Mouse (Mus musculus): Measurements from ENCODE around the gene Syndig1. TPM values are rescaled to one million over a fixed set of nuclear protein-coding genes. Genes with fewer than 3 reads are reported as not detected.

The Syndig1 gene
- total and polyA plus RNA-seq, 3 experiments = not detected

GRCm38 (mm10) chr2:150023873-150024339, 194.9 kb downstream of the Syndig1 start:
- no peaks in the 10 kb centered on the region for H3K27me3 ChIP-seq (ENCODE audit: control insufficient read depth in 1 of 2, insufficient read depth in 2 of 2, low read length in 2 of 2)
- no peak overlapping the region for H3K27ac ChIP-seq (ENCODE audit: control insufficient read depth, low read depth, low read length)
- H3K4me1 ChIP-seq (ENCODE audit: control insufficient read depth in 1 of 2, insufficient read depth in 2 of 2, low read length in 2 of 2) = no peaks in the 10 kb centered on the region
- TF ChIP-seq SMC3 (IDR thresholded peaks at IDR 0.05; ENCODE audit: low read depth, low read length) = no peak
- no peak overlapping the region for H3K4me3 ChIP-seq (ENCODE audit: control insufficient read depth in 1 of 2, insufficient read depth in 1 of 2, low read depth in 2 of 2, low read length in 2 of 2)
- DNase-seq (ENCODE audit: low read depth, low spot score) = no peak
- no peaks in the 10 kb centered on the region for H3K36me3 ChIP-seq (ENCODE audit: control insufficient read depth in 1 of 2, insufficient read depth in 2 of 2, low read length in 2 of 2)
- no peak overlapping the region for H3K9ac ChIP-seq (ENCODE audit: control insufficient read depth, low read depth, low read length, poor library complexity, severe bottlenecking)
- H3K9me3 ChIP-seq (replicated peaks; ENCODE audit: insufficient read depth, low read length) = no peaks in the 10 kb centered on the region
- no peaks in the 10 kb centered on the region for H3K79me2 ChIP-seq (ENCODE audit: control insufficient read depth, insufficient read depth, low read length, poor library complexity)

GRCm38 (mm10) chr2:150043531-150043930, 214.5 kb downstream of the Syndig1 start:
- DNase-seq (ENCODE audit: low read depth, low spot score) = no peak
- no peak for TF ChIP-seq UBTF (IDR thresholded peaks at IDR 0.05; ENCODE audit: borderline replicate concordance, insufficient read depth, low read depth, low read length)
- TF ChIP-seq BHLHE40 (IDR thresholded peaks at IDR 0.05; ENCODE audit: borderline replicate concordance, low read depth, low read length) = no peak
- no peak for TF ChIP-seq HCFC1 (IDR thresholded peaks at IDR 0.05; ENCODE audit: low read depth, low read length)
- TF ChIP-seq JUND (IDR thresholded peaks at IDR 0.05; ENCODE audit: low read depth, low read length) = no peak
- no peak for TF ChIP-seq RCOR1 (IDR thresholded peaks at IDR 0.05; ENCODE audit: low read depth, low read length)
- TF ChIP-seq ETS1 (IDR thresholded peaks at IDR 0.05; ENCODE audit: low read depth, low read length) = no peak
- no peak for TF ChIP-seq ZKSCAN1 (IDR thresholded peaks at IDR 0.05; ENCODE audit: low read depth, low read length)
- no peak for TF ChIP-seq TBP (IDR thresholded peaks at IDR 0.05; ENCODE audit: low read depth, low read length)
- no peak for TF ChIP-seq MAZ (IDR thresholded peaks at IDR 0.05; ENCODE audit: low read depth, low read length)

More at GRCm38 (mm10) chr2:150043531-150043930, 214.5 kb downstream of the Syndig1 start:
- Histone ChIP-seq H3K4me3 (ENCODE audit: control insufficient read depth in 1 of 2, insufficient read depth in 1 of 2, low read depth in 2 of 2, low read length in 2 of 2) (no peak overlapping the region), H3K79me2 (ENCODE audit: control insufficient read depth, insufficient read depth, low read length, poor library complexity) (no peaks in the 10 kb centered on the region), H3K27me3 (ENCODE audit: control insufficient read depth in 1 of 2, insufficient read depth in 2 of 2, low read length in 2 of 2) (no peaks in the 10 kb centered on the region), H3K27ac (ENCODE audit: control insufficient read depth, low read depth, low read length) (no peak overlapping the region), H3K4me1 (ENCODE audit: control insufficient read depth in 1 of 2, insufficient read depth in 2 of 2, low read length in 2 of 2) (no peaks in the 10 kb centered on the region), H3K9me3 (replicated peaks; ENCODE audit: insufficient read depth, low read length) (no peaks in the 10 kb centered on the region), H3K9ac (ENCODE audit: control insufficient read depth, low read depth, low read length, poor library complexity, severe bottlenecking) (no peak overlapping the region), H3K36me3 (ENCODE audit: control insufficient read depth in 1 of 2, insufficient read depth in 2 of 2, low read length in 2 of 2) (no peaks in the 10 kb centered on the region)

Other genes starting within 250 kb of the Syndig1 start
- not detected in 2 replicates for gene C530025M09Rik, start 2.0 kb downstream of the Syndig1 start, total RNA-seq (2012; rRNA removed)
- not detected for gene C530025M09Rik, start 2.0 kb downstream of the Syndig1 start, polyA plus RNA-seq (2012; ENCODE audit: insufficient read depth in 1 of 2, insufficient read length in 2 of 2, low read depth in 1 of 2, low replicate concordance in 2 of 2, missing spikeins in 1 of 2)